Mouse (Mus musculus) brain, embryonic 14.5 days (tissue): ENCODE results near the gene Saxo1.

Experiments
- CTCF ChIP-seq: fragments of 200-500 bp; IDR thresholded peaks from 2 replicates; pipeline ENCODE4 v1.5.1; 2012; ENCODE audit warnings: inconsistent platforms, mild to moderate bottlenecking, moderate library complexity, borderline replicate concordance; ENCODE audit not compliant: insufficient read depth, insufficient read length; ENCODE audit errors: extremely low read depth
- POLR2A ChIP-seq: fragments of 200-500 bp; IDR thresholded peaks from 2 replicates; pipeline ENCODE4 v1.6.1; 2012; ENCODE audit warnings: mild to moderate bottlenecking, inconsistent platforms, borderline replicate concordance; ENCODE audit not compliant: poor library complexity, insufficient read depth, insufficient read length, severe bottlenecking; ENCODE audit errors: extremely low read depth

DNA sequence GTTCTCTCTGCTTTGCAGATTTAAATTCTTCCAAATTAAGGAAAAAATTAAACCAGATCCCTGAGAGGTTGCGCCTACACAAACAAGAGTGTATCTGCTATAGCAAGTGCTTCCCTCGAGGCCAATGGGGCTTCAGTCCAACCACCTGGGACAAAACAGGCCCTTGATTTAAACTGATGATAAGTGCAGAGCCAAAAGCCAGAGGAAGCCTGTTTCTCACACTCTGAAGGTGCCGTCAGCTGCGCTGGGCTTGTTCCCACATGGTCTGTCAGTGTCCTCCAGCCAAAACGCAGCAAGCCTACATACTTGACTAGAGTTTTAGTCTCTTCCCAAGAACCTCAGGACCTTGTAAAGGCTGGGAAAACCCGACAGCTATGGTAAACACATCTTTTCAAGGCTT is 53.5 kb downstream of the Saxo1 start:
- TF ChIP-seq CTCF (no peak), POLR2A (no peak)
